Mouse (Mus musculus) stomach, embryonic 15.5 days (tissue): ENCODE results near the gene Cdc27. TPM values are rescaled to one million over a fixed set of nuclear protein-coding genes. Genes with fewer than 3 reads are reported as not detected.

ENCODE experiments used
- ATAC-seq: fragments of 200-750 bp; cut with Nextera tagmentation; 2 replicates; pipeline ENCODE4 v1.8.0; 2017; ENCODE audit warnings: low read depth, moderate number of reproducible peaks, moderate TSS enrichment; ENCODE audit not compliant: insufficient read depth, low FRiP score
- H3K27ac ChIP-seq: fragments of 300-500 bp; sonication (generic); 2 replicates; pipeline ENCODE4 v1.5.1; 2015; ENCODE audit warnings: mild to moderate bottlenecking, inconsistent platforms
- H3K27me3 ChIP-seq: fragments of 300-500 bp; sonication (generic); replicated peaks from 2 replicates; pipeline ENCODE4 v1.6.1; 2015; ENCODE audit warnings: inconsistent platforms
- H3K36me3 ChIP-seq: fragments of 300-500 bp; sonication (generic); 2 replicates; pipeline ENCODE4 v1.6.1; 2015; ENCODE audit warnings: inconsistent platforms
- H3K4me1 ChIP-seq: fragments of 300-500 bp; sonication (generic); 2 replicates; pipeline ENCODE4 v1.6.1; 2015; ENCODE audit warnings: inconsistent platforms
- H3K4me2 ChIP-seq: fragments of 300-500 bp; sonication (generic); 2 replicates; pipeline ENCODE4 v1.6.1; 2015; ENCODE audit warnings: mild to moderate bottlenecking, inconsistent platforms
- H3K4me3 ChIP-seq: fragments of 300-500 bp; sonication (generic); replicated peaks from 2 replicates; pipeline ENCODE4 v1.5.1; 2015; ENCODE audit warnings: inconsistent platforms
- H3K9ac ChIP-seq: fragments of 300-500 bp; sonication (generic); 2 replicates; pipeline ENCODE4 v1.6.1; 2015; ENCODE audit warnings: inconsistent platforms
- H3K9me3 ChIP-seq: fragments of 300-500 bp; sonication (generic); 2 replicates; pipeline ENCODE4 v1.6.1; 2016; ENCODE audit warnings: inconsistent platforms
- WGBS: fragments of 180-500 bp; shearing (Covaris S2); methylation state at CpG from one replicate; pipeline ENCODE4 v1.1.7; 2015; 5-methylcytosine and 5-hydroxymethylcytosine counted together
- polyA plus RNA-seq: library from polyadenylated mRNA; unstranded; fragments of >200 nt; fragmentation: Nextera tagmentation; extraction: Ambion mirVana; gene quantifications from 2 replicates; pipeline ENCODE4 v1.2.1, GENCODE M21; 2015

Cdc27 gene
- polyA plus RNA-seq, 1 experiment from 2014 or later = 37.4 TPM

GRCm38 (mm10) chr11:104539811-104540210 lies 10.6 kb downstream of the Cdc27 start:
- Histone ChIP-seq H3K4me2 (no peak overlapping the region), H3K36me3 (peaks cover 5% of the 10 kb centered on the region; the same call in 1 of the 2 replicates), H3K27ac (no peak overlapping the region), H3K9me3 (no peaks in the 10 kb centered on the region), H3K4me3 (no peak overlapping the region), H3K27me3 (no peaks in the 10 kb centered on the region), H3K4me1 (no peaks in the 10 kb centered on the region), H3K9ac (no peak overlapping the region)
- ATAC-seq = no peak
- 98% methylated on average over 5 of the region's 5 CpGs for WGBS

GRCm38 (mm10) chr11:104537945-104538555 lies 12.4 kb downstream of the Cdc27 start:
- Histone ChIP-seq H3K36me3 (peaks cover 9% of the 10 kb centered on the region), H3K4me1 (no peaks in the 10 kb centered on the region), H3K4me3 (no peak overlapping the region), H3K27me3 (no peaks in the 10 kb centered on the region), H3K9ac (no peak overlapping the region), H3K27ac (no peak overlapping the region), H3K4me2 (no peak overlapping the region), H3K9me3 (no peaks in the 10 kb centered on the region)
- no peak for ATAC-seq
- WGBS = 94% methylated on average over 2 of the region's 2 CpGs

GRCm38 (mm10) chr11:104536843-104537242 lies 13.6 kb downstream of the Cdc27 start:
- Histone ChIP-seq H3K27me3 (no peaks in the 10 kb centered on the region), H3K9me3 (no peaks in the 10 kb centered on the region), H3K4me3 (no peak overlapping the region), H3K9ac (no peak overlapping the region), H3K36me3 (peaks cover 13% of the 10 kb centered on the region), H3K4me2 (no peak overlapping the region), H3K4me1 (no peaks in the 10 kb centered on the region), H3K27ac (no peak overlapping the region)
- no peak for ATAC-seq
- 76% methylated on average over 2 of the region's 2 CpGs for WGBS

GRCm38 (mm10) chr11:104525935-104526334 lies 24.5 kb downstream of the Cdc27 start:
- Histone ChIP-seq H3K4me2 (no peak overlapping the region), H3K4me3 (no peak overlapping the region), H3K9ac (no peak overlapping the region), H3K4me1 (no peaks in the 10 kb centered on the region), H3K27me3 (no peaks in the 10 kb centered on the region), H3K27ac (no peak overlapping the region), H3K36me3 (peaks cover 30% of the 10 kb centered on the region), H3K9me3 (no peaks in the 10 kb centered on the region)
- ATAC-seq = no peak
- WGBS = 94% methylated on average over 6 of the region's 6 CpGs

GRCm38 (mm10) chr11:104512436-104512835 lies 38.0 kb downstream of the Cdc27 start:
- no peak overlapping the region for H3K4me2 ChIP-seq
- no peaks in the 10 kb centered on the region for H3K9me3 ChIP-seq
- WGBS = 82% methylated on average over 4 of the region's 4 CpGs
- H3K36me3 ChIP-seq = peaks cover 35% of the 10 kb centered on the region
- H3K27me3 ChIP-seq = no peaks in the 10 kb centered on the region
- no peak overlapping the region for H3K4me3 ChIP-seq
- no peak overlapping the region for H3K27ac ChIP-seq
- ATAC-seq = no peak
- H3K9ac ChIP-seq = no peak overlapping the region
- H3K4me1 ChIP-seq = no peaks in the 10 kb centered on the region

- 88% methylated on average over 2 of the region's 2 CpGs for WGBS
- no peak overlapping the region for H3K27ac ChIP-seq
- H3K4me2 ChIP-seq = no peak overlapping the region
- peaks cover 35% of the 10 kb centered on the region for H3K36me3 ChIP-seq
- no peak for ATAC-seq
- H3K9me3 ChIP-seq = no peaks in the 10 kb centered on the region
- no peaks in the 10 kb centered on the region for H3K4me1 ChIP-seq
- no peak overlapping the region for H3K4me3 ChIP-seq
- no peaks in the 10 kb centered on the region for H3K27me3 ChIP-seq
- H3K9ac ChIP-seq = no peak overlapping the region
These were observed 39.8 kb downstream of the Cdc27 start for GRCm38 (mm10) chr11:104510606-104511005.

- 79% methylated on average over 4 of the region's 4 CpGs for WGBS
- Histone ChIP-seq H3K36me3 (peaks cover 38% of the 10 kb centered on the region), H3K9ac (no peak overlapping the region), H3K27ac (no peak overlapping the region), H3K4me3 (no peak overlapping the region), H3K9me3 (no peaks in the 10 kb centered on the region), H3K4me2 (no peak overlapping the region), H3K27me3 (no peaks in the 10 kb centered on the region), H3K4me1 (no peaks in the 10 kb centered on the region)
- no peak for ATAC-seq
These were observed 42.0 kb downstream of the Cdc27 start for GRCm38 (mm10) chr11:104508455-104508854.

- WGBS = 77% methylated on average over 3 of the region's 3 CpGs
- Histone ChIP-seq H3K4me1 (no peaks in the 10 kb centered on the region), H3K4me3 (no peak overlapping the region), H3K27ac (no peak overlapping the region), H3K9ac (no peak overlapping the region), H3K4me2 (no peak overlapping the region), H3K9me3 (no peaks in the 10 kb centered on the region), H3K36me3 (no peaks in the 10 kb centered on the region), H3K27me3 (no peaks in the 10 kb centered on the region)
- no peak for ATAC-seq
These were observed 62.1 kb downstream of the Cdc27 start for GRCm38 (mm10) chr11:104488292-104488691.

GRCm38 (mm10) chr11:104481971-104482370 lies 68.4 kb downstream of the Cdc27 start:
- H3K4me1 ChIP-seq = no peaks in the 10 kb centered on the region
- H3K4me2 ChIP-seq = no peak overlapping the region
- H3K27me3 ChIP-seq = no peaks in the 10 kb centered on the region
- H3K27ac ChIP-seq = no peak overlapping the region
- no peaks in the 10 kb centered on the region for H3K9me3 ChIP-seq
- no peak for ATAC-seq
- no peaks in the 10 kb centered on the region for H3K36me3 ChIP-seq
- 89% methylated on average over 8 of the region's 8 CpGs for whole genome bisulfite sequencing
- no peak overlapping the region for H3K4me3 ChIP-seq
- H3K9ac ChIP-seq = no peak overlapping the region

- Histone ChIP-seq H3K4me3 (no peak overlapping the region), H3K27me3 (no peaks in the 10 kb centered on the region), H3K27ac (no peak overlapping the region), H3K9me3 (no peaks in the 10 kb centered on the region), H3K4me2 (no peak overlapping the region), H3K36me3 (no peaks in the 10 kb centered on the region), H3K4me1 (no peaks in the 10 kb centered on the region), H3K9ac (no peak overlapping the region)
- WGBS = 55% methylated on average over 4 of the region's 4 CpGs
- no peak for ATAC-seq
These were observed 70.9 kb downstream of the Cdc27 start for GRCm38 (mm10) chr11:104479505-104479904.

- Histone ChIP-seq H3K27ac (no peak overlapping the region; the same call in 1 of the 2 replicates), H3K36me3 (no peaks in the 10 kb centered on the region), H3K27me3 (no peaks in the 10 kb centered on the region), H3K4me1 (peaks cover 9% of the 10 kb centered on the region; the same call in 1 of the 2 replicates), H3K4me2 (peak overlapping the region; percentile 84), H3K9ac (peak overlapping the region; percentile 86), H3K4me3 (peak overlapping the region; percentile 97), H3K9me3 (no peaks in the 10 kb centered on the region)
- 1% methylated on average over 18 of the region's 19 CpGs for WGBS
- ATAC-seq = peak; percentile 100
These were observed 81.0 kb downstream of the Cdc27 start for GRCm38 (mm10) chr11:104469371-104469835.

GRCm38 (mm10) chr11:104468751-104469268 lies 81.6 kb downstream of the Cdc27 start, which contains the start of gene Kansl1:
TSS of gene Kansl1 (minus strand) at chr11:104468861.
- Histone ChIP-seq H3K9me3 (no peaks in the 10 kb centered on the region), H3K36me3 (no peaks in the 10 kb centered on the region), H3K9ac (peak within 1 kb of the TSS; percentile 86), H3K27ac (peak within 1 kb of the TSS; percentile 57), H3K4me3 (peak within 1 kb of the TSS; percentile 97), H3K4me1 (peaks cover 9% of the 10 kb centered on the region; the same call in 1 of the 2 replicates), H3K4me2 (peak within 1 kb of the TSS; percentile 84), H3K27me3 (no peaks in the 10 kb centered on the region)
- ATAC-seq = peak; percentile 67
- 0% methylated on average over 62 of the region's 69 CpGs for WGBS
